Mouse (Mus musculus): ENCODE results near the gene Pnpla3. TPM values are rescaled to one million over a fixed set of nuclear protein-coding genes. Genes with fewer than 3 reads are reported as not detected.
A peak's percentile ranks its signal among the peaks of the same experiment; 100 is the strongest.
"Not testable (repeated sequence)": the region's sequence is repeated elsewhere in the genome, so short reads cannot be mapped to it uniquely, and the experiment has no call there.

The Pnpla3 gene
- 1 to 10 TPM in 1 of 2 experiments, under 1 TPM in 1; 0.21 to 1.1 TPM for total RNA-seq (2021)

- DNase-seq = peak; percentile 96
These were observed at the start of gene Pnpla3 for GRCm38 (mm10) chr15:84167600-84167999. TSS of gene Pnpla3 (plus strand) at chr15:84167837.

GRCm38 (mm10) chr15:84120612-84121011 lies 47.0 kb upstream of the Pnpla3 start:
- peak; percentile 27 for DNase-seq

DNA sequence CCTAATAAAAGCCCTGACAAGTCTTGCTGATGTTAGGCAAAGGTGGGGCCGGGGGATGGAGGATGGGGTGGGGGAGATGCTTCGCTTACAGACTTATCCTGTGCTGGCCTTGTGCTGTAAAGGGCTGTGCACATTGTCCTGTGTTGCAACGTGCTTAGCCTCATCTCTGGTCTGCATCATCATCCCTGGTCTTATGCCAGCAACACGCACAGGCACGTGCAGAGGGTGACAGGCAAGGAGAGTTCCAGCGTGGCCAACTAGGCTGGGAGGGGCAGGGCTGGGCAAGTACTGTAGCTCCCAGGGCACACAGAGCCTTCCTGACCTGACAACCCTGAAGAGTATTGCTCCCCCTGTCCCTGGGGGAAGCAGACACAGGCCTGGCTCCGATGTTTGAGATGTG lies 46.6 kb upstream of the Pnpla3 start:
- no peak for DNase-seq

GRCm38 (mm10) chr15:84123075-84123474 lies 44.6 kb upstream of the Pnpla3 start, which contains the start of gene Pnpla5:
TSS of gene Pnpla5 (minus strand) at chr15:84123175.
- no peak for DNase-seq

DNA sequence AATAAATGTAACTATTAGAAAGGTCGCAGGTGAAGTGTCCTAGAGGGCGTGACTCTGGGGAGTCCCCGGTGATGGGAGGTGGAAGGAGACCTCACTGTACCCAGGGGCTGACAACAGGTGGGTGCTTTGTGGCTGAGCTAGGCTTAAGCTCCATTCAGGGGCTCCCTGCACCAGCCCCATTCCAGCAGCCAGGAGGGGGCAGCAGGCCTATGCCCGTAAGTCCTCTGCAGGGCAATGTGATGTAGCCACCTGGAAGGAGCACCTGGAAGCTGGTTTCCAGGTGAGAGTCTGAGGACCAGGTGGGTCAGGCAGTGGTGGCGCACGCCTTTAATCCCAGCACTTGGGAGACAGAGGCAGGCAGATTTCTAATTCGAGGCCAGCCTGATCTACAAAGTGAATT lies 43.6 kb upstream of the Pnpla3 start:
- peak; percentile 25 for DNase-seq

GRCm38 (mm10) chr15:84126447-84126846 lies 41.2 kb upstream of the Pnpla3 start:
- DNase-seq = no peak

DNA sequence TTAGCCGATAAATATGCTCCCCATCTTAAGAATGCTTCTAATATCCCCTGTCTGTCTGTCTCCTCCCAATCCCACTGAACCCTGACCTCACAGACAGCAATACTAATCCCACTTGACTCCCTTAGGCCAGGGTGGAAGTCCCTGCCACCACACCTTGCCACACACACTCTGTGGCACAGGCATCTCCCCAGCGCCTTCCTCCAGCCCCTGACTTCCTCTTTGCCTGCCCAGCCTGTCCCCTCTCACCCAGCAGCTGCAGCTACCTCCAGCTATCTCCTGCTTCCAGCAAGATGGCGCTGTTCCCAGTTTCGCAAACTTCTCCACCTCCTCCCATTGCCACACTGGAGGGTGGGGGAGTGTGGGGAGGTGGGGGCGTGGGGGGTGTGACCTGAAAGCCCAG lies 40.8 kb upstream of the Pnpla3 start:
- DNase-seq = no peak

DNA sequence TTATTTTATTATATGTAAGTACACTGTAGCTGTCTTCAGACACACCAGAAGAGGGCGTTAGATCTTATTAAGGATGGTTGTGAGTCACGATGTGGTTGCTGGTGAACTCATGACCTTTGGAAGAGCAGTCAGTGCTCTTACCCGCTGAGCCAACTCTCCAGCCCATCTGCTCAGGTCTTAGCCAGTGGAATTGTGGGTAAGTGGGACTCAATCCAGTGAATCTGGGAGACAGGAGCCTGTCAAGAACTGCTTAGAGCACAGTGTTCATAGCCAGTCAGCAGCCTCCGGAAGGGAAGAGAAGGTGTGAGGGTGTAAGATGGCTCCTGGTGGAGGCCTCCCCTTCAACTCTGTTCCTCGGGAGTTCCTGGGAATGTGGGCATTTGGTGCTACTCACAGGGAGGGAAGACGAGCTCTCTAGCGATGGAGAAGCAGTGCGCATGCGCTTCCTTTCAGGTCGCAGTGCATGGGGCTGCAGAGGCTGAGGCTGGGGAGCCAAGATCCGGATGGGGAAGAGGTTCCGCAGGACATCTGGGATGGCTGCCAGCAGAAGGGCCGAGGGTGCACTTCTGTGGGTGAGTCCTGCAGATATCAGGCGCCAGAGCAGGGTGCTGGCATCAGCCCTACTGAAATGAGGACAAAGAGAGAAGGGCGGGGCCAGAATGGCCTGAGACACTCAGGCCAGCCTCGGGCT lies 36.4 kb upstream of the Pnpla3 start:
- DNase-seq = peak; percentile 85

DNA sequence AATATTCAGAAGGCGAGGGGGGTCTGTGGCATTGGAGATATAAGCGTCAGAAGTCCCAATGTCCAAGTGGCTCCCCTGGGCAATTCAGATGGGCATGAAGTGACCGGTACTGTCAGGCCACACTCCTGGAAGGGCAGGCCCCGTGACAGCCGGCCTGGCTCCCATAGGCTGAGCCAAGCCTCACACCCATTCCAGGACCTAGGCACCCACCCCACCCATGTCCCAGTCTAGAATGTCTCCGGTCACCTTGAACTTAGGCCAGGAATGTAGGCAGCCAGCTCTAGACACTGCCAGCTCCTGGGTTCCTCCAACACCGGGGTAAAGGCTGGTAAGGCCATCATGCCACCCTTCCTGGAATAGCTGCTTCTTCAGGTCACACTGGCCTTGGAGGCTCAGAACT lies 35.7 kb upstream of the Pnpla3 start:
- peak; percentile 47 for DNase-seq

DNA sequence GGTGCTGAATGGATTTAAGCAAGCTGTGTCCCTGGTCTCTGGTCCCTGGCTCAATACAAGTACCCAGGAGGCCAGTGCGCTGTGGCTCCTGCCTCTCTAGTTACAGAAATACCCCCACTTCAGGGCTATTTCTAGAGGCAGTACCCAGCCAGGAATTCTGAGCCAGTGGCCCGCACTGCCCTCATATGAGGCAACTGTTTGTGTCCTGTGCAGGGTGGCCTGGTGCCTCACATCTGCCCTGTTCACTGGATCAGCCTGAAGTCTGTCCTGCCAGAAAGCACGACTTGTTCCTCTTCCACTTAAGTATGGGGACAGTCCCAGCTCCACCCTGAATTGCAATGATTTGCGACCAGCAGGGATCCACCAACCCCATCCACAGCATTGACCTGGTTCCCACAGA lies 34.2 kb upstream of the Pnpla3 start:
- peak; percentile 60 for DNase-seq

- DNase-seq = peak; percentile 31
These were observed 32.2 kb upstream of the Pnpla3 start for GRCm38 (mm10) chr15:84135472-84135871.

- no peak for DNase-seq
These were observed 30.9 kb upstream of the Pnpla3 start for GRCm38 (mm10) chr15:84136473-84137415.

DNA sequence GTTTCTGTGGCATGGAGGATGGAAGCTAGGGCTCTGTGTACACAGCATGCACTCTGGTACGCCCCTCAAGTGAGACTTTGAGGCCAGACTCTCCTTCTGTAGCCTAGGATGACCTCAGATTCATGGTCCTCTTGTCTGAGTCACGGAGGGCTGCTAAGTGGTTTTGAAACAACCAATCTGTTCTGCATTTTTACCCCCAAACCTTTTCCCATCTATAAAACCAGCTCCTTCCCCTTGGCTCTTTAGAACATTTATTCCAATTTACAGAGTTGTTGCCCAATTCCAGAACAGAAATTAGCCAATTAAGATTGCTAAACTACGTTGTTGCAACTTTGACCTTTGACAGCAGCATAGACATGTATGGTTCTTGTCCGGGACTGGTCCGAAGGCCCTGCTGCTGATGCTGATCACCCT lies 28.0 kb upstream of the Pnpla3 start:
- no peak for DNase-seq

DNA sequence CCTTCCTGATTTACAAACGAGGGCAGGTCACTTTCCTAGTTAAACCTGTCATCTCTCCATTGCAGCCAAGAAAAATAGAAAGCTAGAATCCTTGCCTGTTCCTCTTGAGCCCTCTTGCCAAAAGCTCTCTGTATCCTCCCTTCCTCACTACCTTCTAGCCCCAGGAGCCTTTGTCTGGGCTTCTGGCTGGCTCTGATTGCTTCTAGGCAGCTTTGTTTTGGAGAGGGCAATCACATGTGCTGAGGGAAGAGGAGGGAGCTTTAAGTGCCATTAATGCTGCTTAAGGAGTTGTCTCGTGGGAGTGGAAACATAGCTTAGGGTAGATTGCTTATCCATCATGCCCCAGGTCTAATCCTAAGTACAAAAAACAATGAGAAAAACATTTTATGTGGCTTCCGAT lies 27.5 kb upstream of the Pnpla3 start:
- no peak for DNase-seq

DNA sequence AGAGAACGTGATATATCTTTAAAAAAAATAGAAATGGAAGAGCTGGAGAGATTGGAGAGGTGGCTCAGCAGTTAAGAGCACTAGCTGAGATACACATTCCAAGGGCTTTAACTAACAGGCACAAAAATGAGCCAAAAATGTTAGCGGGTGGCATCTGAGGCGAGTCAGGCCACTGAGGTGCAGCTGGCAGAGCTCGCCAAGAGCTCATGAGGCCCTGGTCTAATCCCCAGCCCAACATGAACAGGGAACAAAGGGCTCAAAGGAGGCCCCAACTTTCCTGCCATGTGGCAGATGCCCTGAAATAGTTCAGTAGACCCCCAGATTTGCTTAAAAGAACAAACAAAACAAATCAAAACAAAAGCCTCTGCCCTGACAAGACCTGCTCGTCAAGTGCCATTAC lies 26.7 kb upstream of the Pnpla3 start:
- no peak for DNase-seq

DNA sequence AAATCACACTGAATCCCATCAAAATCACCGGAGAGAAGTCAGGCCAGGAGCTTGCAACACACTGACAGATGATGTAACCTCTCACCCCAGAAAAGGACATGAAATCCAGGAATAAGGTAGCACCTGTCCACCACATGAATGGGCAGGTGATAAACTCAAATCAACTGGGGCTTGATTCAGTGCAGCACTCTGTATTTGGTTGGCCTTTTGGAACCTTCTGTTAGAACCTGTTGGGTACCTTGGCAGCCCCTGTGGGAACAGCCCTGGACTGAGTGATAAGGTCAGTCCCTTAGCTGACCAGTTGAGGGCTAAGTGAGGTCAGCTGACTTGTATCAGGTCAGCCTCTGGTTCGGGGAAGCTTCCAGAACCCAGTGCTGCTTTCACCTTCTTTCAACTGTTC lies 11.5 kb upstream of the Pnpla3 start:
- no peak for DNase-seq

GRCm38 (mm10) chr15:84157530-84157929 lies 10.1 kb upstream of the Pnpla3 start:
- DNase-seq = not testable (repeated sequence)

GRCm38 (mm10) chr15:84161871-84162270 lies 5.8 kb upstream of the Pnpla3 start:
- DNase-seq = no peak

GRCm38 (mm10) chr15:84166818-84167217 lies 819 bp upstream of the Pnpla3 start:
- DNase-seq = no peak

GRCm38 (mm10) chr15:84168170-84169161 lies 829 bp downstream of the Pnpla3 start:
- DNase-seq = peak; percentile 21

DNA sequence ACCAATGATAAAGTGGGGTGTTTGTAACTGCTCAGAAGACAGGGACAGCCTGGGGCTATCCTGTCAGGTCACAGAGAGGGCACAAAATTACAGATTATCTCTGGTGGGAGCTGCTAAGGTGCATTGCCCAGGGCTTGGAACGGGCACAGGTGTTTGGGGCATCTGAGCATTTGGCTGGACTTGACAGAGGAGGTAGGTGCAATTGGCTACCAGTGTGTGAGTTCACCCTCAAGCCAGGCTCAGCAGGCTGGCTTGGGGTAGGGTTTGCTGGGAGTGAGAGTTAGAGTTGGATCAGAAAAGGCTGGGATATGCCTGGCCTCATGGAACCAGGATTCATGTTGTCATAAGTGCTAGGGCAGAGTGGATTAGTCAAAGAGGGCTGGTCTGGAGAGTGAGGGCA lies 1.9 kb downstream of the Pnpla3 start:
- DNase-seq = no peak

- no peak for DNase-seq
These were observed 3.5 kb downstream of the Pnpla3 start for GRCm38 (mm10) chr15:84171166-84171565.
